Mouse (Mus musculus): ENCODE measurements around the gene Arl1. TPM values are rescaled to one million over a fixed set of nuclear protein-coding genes. Genes with fewer than 3 reads are reported as not detected.
A peak's percentile ranks its signal among the peaks of the same experiment; 100 is the strongest.
"Not testable (repeated sequence)": the region's sequence is repeated elsewhere in the genome, so short reads cannot be mapped to it uniquely, and the experiment has no call there.

Gene Arl1
- polyA plus RNA-seq, 1 experiment from 2014 or later: 206 TPM

GRCm38 (mm10) chr10:88717756-88718025 is 13.0 kb upstream of the Arl1 start:
- Histone ChIP-seq H3K27ac (ENCODE audit: low read length) (no peak overlapping the region), H3K9me3 (ENCODE audit: low read length) (no peaks in the 10 kb centered on the region), H3K4me3 (ENCODE audit: low read length) (no peak overlapping the region), H3K36me3 (ENCODE audit: insufficient read depth, low read length) (no peaks in the 10 kb centered on the region), H3K4me2 (replicated peaks; ENCODE audit: low read depth, low read length) (no peak overlapping the region), H3K9ac (replicated peaks; ENCODE audit: low read length) (no peak overlapping the region), H3K27me3 (ENCODE audit: insufficient read depth, low read length) (no peaks in the 10 kb centered on the region), H3K4me1 (ENCODE audit: insufficient read depth, low read length) (no peaks in the 10 kb centered on the region)
- whole genome bisulfite sequencing: 44% methylated on average over 2 of the region's 2 CpGs
- no peak for ATAC-seq (ENCODE audit: low FRiP score, low TSS enrichment)

DNA sequence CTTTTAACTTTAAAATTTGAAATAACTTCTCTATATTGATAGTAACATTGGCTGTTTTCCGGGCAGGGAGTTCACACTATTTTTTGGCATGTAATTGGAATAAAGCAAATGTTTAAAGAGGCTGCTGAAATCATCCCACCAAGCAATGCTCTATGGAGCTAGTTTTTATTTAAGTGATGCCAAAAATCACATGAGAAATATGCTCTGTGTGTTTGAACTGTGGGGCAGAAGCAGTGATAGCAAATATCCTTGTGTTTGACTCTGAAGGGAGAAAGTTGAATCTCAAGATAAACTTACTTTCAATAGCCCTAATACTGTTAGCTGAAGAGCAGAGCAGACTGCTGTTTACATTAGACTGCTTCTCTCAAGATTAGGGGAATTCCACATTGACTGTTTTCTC is 11.0 kb upstream of the Arl1 start:
- no peak for ATAC-seq (ENCODE audit: low FRiP score, low TSS enrichment)
- Histone ChIP-seq H3K4me1 (ENCODE audit: insufficient read depth, low read length) (no peaks in the 10 kb centered on the region), H3K9me3 (ENCODE audit: low read length) (no peaks in the 10 kb centered on the region), H3K9ac (replicated peaks; ENCODE audit: low read length) (no peak overlapping the region), H3K4me2 (replicated peaks; ENCODE audit: low read depth, low read length) (no peak overlapping the region), H3K27ac (ENCODE audit: low read length) (no peak overlapping the region), H3K27me3 (ENCODE audit: insufficient read depth, low read length) (no peaks in the 10 kb centered on the region), H3K4me3 (ENCODE audit: low read length) (no peak overlapping the region), H3K36me3 (ENCODE audit: insufficient read depth, low read length) (no peaks in the 10 kb centered on the region)
- WGBS: 91% methylated on average over 1 of the region's 1 CpGs

DNA sequence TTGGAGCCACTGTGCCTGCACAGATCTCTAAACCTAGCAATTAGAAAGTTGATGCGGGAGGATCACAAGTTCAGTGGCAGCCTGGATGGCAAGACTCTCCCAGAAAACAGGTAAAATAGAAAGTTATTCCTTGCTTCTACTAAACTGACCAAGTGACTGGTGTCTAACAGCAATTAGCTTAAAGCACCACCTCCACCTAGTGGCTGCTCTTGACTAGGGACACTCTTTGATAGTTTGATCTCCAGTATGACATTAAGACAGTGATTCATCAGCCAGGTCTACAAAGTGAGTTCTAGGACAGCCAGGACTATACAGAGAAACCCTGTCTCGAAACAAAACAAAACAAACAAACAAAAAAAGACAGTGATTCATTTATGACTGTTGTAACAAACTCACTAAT is 5.3 kb upstream of the Arl1 start:
- no peak overlapping the region for H3K4me2 ChIP-seq (replicated peaks; ENCODE audit: low read depth, low read length)
- H3K27me3 ChIP-seq (ENCODE audit: insufficient read depth, low read length): no peaks in the 10 kb centered on the region
- no peaks in the 10 kb centered on the region for H3K9me3 ChIP-seq (ENCODE audit: low read length)
- 47% methylated on average over 2 of the region's 2 CpGs for WGBS
- no peaks in the 10 kb centered on the region for H3K36me3 ChIP-seq (ENCODE audit: insufficient read depth, low read length)
- no peak overlapping the region for H3K9ac ChIP-seq (replicated peaks; ENCODE audit: low read length)
- H3K27ac ChIP-seq (ENCODE audit: low read length): no peak overlapping the region
- peaks cover 3% of the 10 kb centered on the region; the same call in 1 of the 2 replicates for H3K4me1 ChIP-seq (ENCODE audit: insufficient read depth, low read length)
- no peak for ATAC-seq (ENCODE audit: low FRiP score, low TSS enrichment)
- no peak overlapping the region for H3K4me3 ChIP-seq (ENCODE audit: low read length)

DNA sequence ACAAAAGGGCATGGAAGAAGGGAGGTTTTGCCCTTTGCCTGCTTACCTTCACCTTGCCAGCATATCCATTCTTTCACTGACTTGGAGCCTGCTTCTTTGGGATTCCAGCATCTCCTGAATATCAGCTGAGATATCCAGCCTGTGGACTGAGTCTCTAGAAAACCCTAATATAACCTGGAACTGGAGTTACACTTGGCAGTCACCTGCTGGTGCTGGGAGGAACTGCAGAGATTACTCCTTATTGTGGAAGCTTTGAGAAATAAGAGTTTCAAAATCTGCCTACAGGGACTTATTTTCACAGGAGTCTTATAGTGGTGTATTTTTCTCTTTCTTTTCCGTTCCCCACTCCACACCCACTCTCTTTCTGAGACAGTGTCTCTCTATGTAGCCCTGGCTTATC is 3.5 kb upstream of the Arl1 start:
- no peak overlapping the region for H3K4me2 ChIP-seq (replicated peaks; ENCODE audit: low read depth, low read length)
- no peak for ATAC-seq (ENCODE audit: low FRiP score, low TSS enrichment)
- no peak overlapping the region for H3K27ac ChIP-seq (ENCODE audit: low read length)
- H3K4me3 ChIP-seq (ENCODE audit: low read length): no peak overlapping the region
- 47% methylated on average over 1 of the region's 1 CpGs for WGBS
- H3K9me3 ChIP-seq (ENCODE audit: low read length): no peaks in the 10 kb centered on the region
- peaks cover 5% of the 10 kb centered on the region for H3K4me1 ChIP-seq (ENCODE audit: insufficient read depth, low read length)
- no peaks in the 10 kb centered on the region for H3K27me3 ChIP-seq (ENCODE audit: insufficient read depth, low read length)
- H3K9ac ChIP-seq (replicated peaks; ENCODE audit: low read length): no peak overlapping the region
- H3K36me3 ChIP-seq (ENCODE audit: insufficient read depth, low read length): no peaks in the 10 kb centered on the region

DNA sequence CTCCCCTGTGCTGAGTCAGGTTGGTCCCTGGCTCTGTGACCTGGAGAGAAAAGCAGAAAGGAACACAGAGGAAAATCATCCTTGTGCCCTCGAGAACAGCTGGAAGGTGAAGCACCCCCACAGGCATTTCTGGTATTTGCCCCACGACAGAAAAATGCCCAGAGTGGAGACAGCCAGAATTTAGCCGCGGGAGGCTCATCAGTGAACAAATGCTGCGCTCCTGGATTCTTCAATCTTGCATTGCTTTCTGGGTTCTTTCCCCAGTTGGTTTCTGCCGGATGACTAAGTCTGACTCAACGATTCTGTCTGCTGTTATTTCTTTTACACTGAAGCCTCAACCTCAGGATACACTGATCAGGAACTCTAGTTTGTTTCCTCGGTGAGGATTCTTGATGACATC is 2.5 kb upstream of the Arl1 start:
- Histone ChIP-seq H3K4me3 (ENCODE audit: low read length) (no peak overlapping the region), H3K36me3 (ENCODE audit: insufficient read depth, low read length) (no peaks in the 10 kb centered on the region), H3K4me2 (replicated peaks; ENCODE audit: low read depth, low read length) (no peak overlapping the region), H3K27me3 (ENCODE audit: insufficient read depth, low read length) (no peaks in the 10 kb centered on the region), H3K9ac (replicated peaks; ENCODE audit: low read length) (no peak overlapping the region), H3K4me1 (ENCODE audit: insufficient read depth, low read length) (peaks cover 14% of the 10 kb centered on the region), H3K9me3 (ENCODE audit: low read length) (no peaks in the 10 kb centered on the region), H3K27ac (ENCODE audit: low read length) (no peak overlapping the region)
- WGBS: 73% methylated on average over 8 of the region's 8 CpGs
- no peak for ATAC-seq (ENCODE audit: low FRiP score, low TSS enrichment)

DNA sequence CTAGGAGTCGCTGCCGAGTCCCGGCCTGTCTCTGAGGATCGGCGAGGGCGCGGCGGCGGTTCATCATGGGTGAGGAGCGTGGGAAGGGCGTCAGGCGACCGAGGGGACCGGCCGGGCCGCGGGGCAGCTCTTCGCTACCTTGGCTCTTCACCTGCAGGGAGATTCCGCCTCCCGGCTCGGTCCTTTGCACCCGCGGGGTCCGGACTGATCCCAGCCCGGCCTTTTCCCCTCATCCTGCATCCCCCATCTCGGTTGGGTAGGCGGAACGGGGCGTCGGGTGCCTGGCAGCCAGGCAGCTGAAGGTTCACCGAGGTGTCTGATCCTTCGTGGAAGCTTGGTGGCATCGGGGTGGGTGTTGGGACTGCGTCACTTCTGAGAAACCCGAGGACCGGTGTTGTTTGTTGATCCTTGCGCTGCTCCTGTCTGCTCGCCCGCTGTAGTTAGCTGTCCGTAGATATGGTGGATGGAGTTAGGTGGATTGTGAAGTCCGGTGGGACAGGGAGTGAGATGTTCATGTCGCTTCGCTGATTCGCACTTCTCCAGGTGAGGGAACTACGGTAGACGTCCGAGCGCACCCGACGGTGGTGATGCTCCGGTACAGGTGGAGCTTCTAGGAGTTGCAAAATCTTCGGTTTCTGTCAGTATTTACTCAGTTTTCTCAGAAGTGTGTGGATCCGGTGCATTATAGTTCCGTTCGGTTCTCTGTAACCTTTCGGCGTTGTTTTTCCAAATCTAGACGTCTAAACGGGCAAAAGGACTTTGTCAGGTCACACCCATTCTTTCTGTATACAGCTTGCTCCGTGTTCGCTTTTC is 1.0 kb downstream of the Arl1 start:
- H3K4me2 ChIP-seq (replicated peaks; ENCODE audit: low read depth, low read length): peak overlapping the region; percentile 81
- H3K36me3 ChIP-seq (ENCODE audit: insufficient read depth, low read length): peaks cover 8% of the 10 kb centered on the region; the same call in 1 of the 2 replicates
- peak overlapping the region; percentile 94 for H3K27ac ChIP-seq (ENCODE audit: low read length)
- H3K27me3 ChIP-seq (ENCODE audit: insufficient read depth, low read length): no peaks in the 10 kb centered on the region
- peak; percentile 55 for ATAC-seq (ENCODE audit: low FRiP score, low TSS enrichment)
- 1% methylated on average over 61 of the region's 61 CpGs for WGBS
- peaks cover 15% of the 10 kb centered on the region for H3K4me1 ChIP-seq (ENCODE audit: insufficient read depth, low read length)
- peak overlapping the region; percentile 97 for H3K9ac ChIP-seq (replicated peaks; ENCODE audit: low read length)
- no peaks in the 10 kb centered on the region for H3K9me3 ChIP-seq (ENCODE audit: low read length)
- peak overlapping the region; percentile 68 for H3K4me3 ChIP-seq (ENCODE audit: low read length)

DNA sequence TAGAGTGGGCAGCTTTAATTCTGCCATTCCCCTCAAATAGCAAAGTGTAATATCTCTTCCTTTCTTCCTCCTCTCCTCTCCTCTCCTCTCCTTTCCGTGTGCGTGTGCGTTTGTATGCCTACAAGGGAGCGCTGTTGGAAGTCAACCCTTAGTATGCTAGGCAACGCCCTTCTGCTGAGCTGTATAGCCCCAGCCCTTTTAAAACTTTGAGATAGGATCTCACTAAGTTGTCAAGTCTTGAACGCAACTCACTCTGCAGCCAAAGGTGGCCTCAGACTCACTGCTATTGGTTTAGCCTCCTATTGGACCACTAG is 1.6 kb downstream of the Arl1 start:
- H3K9me3 ChIP-seq (ENCODE audit: low read length): no peaks in the 10 kb centered on the region
- H3K27me3 ChIP-seq (ENCODE audit: insufficient read depth, low read length): no peaks in the 10 kb centered on the region
- H3K9ac ChIP-seq (replicated peaks; ENCODE audit: low read length): peak overlapping the region; percentile 97
- H3K27ac ChIP-seq (ENCODE audit: low read length): no peak overlapping the region
- H3K4me2 ChIP-seq (replicated peaks; ENCODE audit: low read depth, low read length): peak overlapping the region; percentile 81
- WGBS: 12% methylated on average over 6 of the region's 6 CpGs
- H3K4me3 ChIP-seq (ENCODE audit: low read length): peak overlapping the region; percentile 68
- peaks cover 15% of the 10 kb centered on the region for H3K4me1 ChIP-seq (ENCODE audit: insufficient read depth, low read length)
- no peak for ATAC-seq (ENCODE audit: low FRiP score, low TSS enrichment)
- peaks cover 14% of the 10 kb centered on the region for H3K36me3 ChIP-seq (ENCODE audit: insufficient read depth, low read length)

DNA sequence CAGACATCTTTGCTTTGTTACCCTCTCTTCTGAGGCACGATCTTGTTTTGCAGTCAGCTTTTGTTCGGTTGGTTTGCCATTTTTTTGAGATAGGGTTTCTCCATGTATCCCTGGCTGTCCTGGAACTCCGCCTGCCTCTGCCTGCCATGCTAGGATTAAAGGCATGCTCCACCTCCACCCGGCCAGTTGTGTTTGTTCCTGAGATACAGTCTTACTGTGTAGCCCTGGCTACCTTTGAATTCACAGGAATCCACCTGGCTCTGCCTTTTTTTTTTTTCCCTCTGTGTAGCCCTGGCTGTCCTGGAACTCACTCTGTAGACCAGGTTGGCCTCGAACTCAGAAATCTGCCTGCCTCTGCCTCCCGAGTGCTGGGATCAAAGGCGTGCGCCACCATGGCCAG is 8.4 kb downstream of the Arl1 start:
- not testable (repeated sequence) for H3K4me3 ChIP-seq (ENCODE audit: low read length); H3K9ac ChIP-seq (replicated peaks; ENCODE audit: low read length); H3K9me3 ChIP-seq (ENCODE audit: low read length); H3K4me2 ChIP-seq (replicated peaks; ENCODE audit: low read depth, low read length); H3K4me1 ChIP-seq (ENCODE audit: insufficient read depth, low read length); ATAC-seq (ENCODE audit: low FRiP score, low TSS enrichment); H3K27ac ChIP-seq (ENCODE audit: low read length); H3K27me3 ChIP-seq (ENCODE audit: insufficient read depth, low read length)
- peaks cover 54% of the 10 kb centered on the region for H3K36me3 ChIP-seq (ENCODE audit: insufficient read depth, low read length)
- WGBS: 94% methylated on average over 8 of the region's 8 CpGs

DNA sequence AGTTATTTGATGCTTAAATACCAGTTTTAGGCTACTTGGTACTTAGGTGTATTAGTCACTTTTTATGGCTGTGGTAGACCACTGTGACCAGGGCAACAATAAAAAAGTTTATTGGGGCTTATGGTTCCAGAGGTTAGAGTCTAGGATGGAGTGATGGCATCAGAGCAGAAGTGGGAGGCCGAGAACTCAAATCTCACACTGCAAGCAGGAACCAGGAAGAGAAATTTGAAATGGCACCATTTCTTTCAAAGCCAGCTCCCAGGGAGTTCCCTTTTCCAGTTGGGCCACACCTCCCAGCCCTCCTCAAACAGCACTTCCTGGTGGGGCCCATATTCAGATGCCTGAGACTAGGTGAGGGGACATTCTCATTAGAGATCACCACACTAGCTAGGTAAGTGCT is 9.2 kb downstream of the Arl1 start:
- Histone ChIP-seq H3K4me3 (ENCODE audit: low read length) (no peak overlapping the region), H3K27me3 (ENCODE audit: insufficient read depth, low read length) (no peaks in the 10 kb centered on the region), H3K27ac (ENCODE audit: low read length) (no peak overlapping the region), H3K4me2 (replicated peaks; ENCODE audit: low read depth, low read length) (no peak overlapping the region), H3K4me1 (ENCODE audit: insufficient read depth, low read length) (no peaks in the 10 kb centered on the region), H3K36me3 (ENCODE audit: insufficient read depth, low read length) (peaks cover 61% of the 10 kb centered on the region), H3K9ac (replicated peaks; ENCODE audit: low read length) (no peak overlapping the region), H3K9me3 (ENCODE audit: low read length) (no peaks in the 10 kb centered on the region)
- ATAC-seq (ENCODE audit: low FRiP score, low TSS enrichment): no peak
- 86% methylated on average over 1 of the region's 1 CpGs for WGBS

DNA sequence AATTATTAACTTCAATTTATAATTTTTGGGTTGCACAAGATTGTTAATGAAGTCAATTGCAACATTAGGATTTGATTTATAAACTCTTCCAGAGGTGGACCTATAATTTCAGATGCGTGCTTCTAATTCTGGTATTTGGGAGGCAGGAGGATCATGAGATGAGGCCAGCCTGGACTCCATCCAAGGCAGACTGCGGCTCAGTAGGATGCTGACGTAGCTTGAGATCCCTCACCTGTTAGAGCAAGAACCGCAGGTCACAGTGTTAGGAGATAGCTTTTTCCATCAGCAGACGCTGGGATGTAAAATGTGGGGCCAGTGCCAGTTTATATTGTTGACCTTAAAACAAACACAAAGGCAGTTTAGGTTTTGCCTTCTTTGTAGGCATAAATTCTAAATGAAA is 10.1 kb downstream of the Arl1 start:
- no peaks in the 10 kb centered on the region for H3K9me3 ChIP-seq (ENCODE audit: low read length)
- ATAC-seq (ENCODE audit: low FRiP score, low TSS enrichment): no peak
- 72% methylated on average over 5 of the region's 5 CpGs for WGBS
- peaks cover 67% of the 10 kb centered on the region for H3K36me3 ChIP-seq (ENCODE audit: insufficient read depth, low read length)
- no peaks in the 10 kb centered on the region for H3K4me1 ChIP-seq (ENCODE audit: insufficient read depth, low read length)
- no peaks in the 10 kb centered on the region for H3K27me3 ChIP-seq (ENCODE audit: insufficient read depth, low read length)
- no peak overlapping the region for H3K4me2 ChIP-seq (replicated peaks; ENCODE audit: low read depth, low read length)
- H3K27ac ChIP-seq (ENCODE audit: low read length): no peak overlapping the region
- H3K4me3 ChIP-seq (ENCODE audit: low read length): no peak overlapping the region
- H3K9ac ChIP-seq (replicated peaks; ENCODE audit: low read length): no peak overlapping the region
